Mouse (Mus musculus): ENCODE measurements around the gene Ywhah.

The Ywhah gene

GRCm38 (mm10) chr5:33052849-33053582 is 34.4 kb downstream of the Ywhah start:
- no peak for DNase-seq (ENCODE audit: low spot score)

DNA sequence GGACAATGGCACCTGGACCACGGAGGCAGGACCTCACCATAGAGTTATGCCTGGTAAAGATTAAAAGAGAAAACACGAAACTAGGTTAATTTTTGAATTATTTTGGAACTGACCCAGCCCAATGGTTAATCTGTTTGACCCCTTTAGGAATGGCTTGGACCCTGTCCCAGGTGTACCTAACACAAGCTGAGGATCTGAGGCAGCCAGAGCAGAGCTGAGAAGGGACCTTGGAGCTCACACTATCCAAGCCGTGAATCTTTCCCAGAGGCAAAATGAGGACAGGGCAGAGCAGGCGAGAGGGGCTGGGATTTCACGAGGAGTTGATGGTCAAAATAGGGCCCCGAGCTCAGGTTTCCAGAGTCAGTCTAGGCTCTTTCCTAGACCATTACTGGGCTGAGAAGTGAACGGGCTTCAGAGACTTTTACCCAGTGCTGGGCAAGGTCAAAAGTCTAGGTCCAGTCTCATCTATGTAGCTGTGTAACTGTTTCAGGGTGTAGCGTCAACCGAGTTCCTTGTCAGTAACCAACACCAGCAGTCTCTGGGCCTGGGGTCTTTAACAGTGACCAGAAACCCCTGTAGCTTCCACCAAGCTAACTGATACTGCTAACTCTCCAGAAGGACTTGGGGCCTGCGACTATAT is 37.6 kb downstream of the Ywhah start:
- no peak for DNase-seq (ENCODE audit: low spot score)

DNA sequence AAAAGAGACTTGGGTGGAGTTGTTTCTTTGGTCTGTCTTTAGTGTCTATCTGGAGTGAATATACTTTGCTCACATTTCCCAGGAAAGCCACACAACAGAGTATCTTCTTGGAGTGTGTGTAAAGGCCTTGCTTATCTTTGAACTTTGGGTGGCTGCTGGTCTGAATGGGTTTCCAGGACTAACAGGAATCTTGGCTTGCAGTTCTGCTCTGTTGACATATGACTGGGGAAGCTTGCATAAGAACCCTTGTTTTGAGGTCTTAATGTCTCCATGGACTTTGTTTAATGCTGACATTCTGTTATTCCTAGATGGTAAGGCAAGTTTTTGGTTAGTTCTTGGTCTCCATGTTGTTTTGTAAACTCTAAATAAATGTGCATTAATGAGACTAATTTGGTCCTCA is 51.5 kb downstream of the Ywhah start:
- peak; percentile 39 for DNase-seq (ENCODE audit: low spot score)

DNA sequence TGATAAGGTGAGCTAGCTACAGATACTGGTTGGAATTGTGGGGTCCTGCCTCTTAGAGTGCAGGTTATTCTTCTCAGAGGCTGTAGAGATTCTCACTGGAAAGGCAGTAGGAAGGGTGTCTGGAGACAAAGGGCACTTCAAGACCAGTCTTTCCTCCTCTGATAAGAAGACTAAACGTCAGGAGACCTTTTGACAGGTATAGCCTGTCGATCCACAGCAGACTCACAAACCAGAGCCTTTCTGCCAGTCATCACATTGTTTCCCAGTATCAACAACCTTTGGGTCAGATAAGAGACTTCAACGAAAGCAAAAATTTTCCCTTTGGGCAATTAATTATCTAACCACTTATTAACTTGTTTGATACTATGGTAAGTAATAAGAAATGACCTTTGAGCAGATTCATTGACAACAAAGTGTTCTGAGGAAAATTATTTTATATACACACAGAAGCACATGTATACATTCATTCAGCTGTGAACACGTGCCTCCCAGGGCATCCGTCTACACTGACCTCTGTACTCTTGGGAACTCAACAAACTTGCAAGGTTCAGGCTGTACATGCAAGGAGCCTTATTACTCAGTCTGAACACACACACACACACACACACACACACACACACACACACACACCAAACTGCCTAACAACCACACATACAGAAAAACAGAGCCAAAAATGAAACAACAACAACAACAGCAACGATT is 58.0 kb downstream of the Ywhah start:
- DNase-seq (ENCODE audit: low spot score) = peak; percentile 62

Measured in yolk sac, embryonic 10.5 days (tissue).